Mouse (Mus musculus): ENCODE data around the gene Irgq.
"Not testable (repeated sequence)": the region's sequence is repeated elsewhere in the genome, so short reads cannot be mapped to it uniquely, and the experiment has no call there.

Irgq gene

GRCm38 (mm10) chr7:24530062-24530931 lies at the start of gene Irgq:
Irgq (plus strand) TSS chr7:24530689.
- peak; percentile 97 for DNase-seq (ENCODE audit: low spot score)

- no peak for DNase-seq (ENCODE audit: low spot score)
Observed at GRCm38 (mm10) chr7:24480986-24481473, 49.5 kb upstream of the Irgq start.

- DNase-seq (ENCODE audit: low spot score) = peak; percentile 74
Observed at GRCm38 (mm10) chr7:24481474-24482207, 48.8 kb upstream of the Irgq start, which contains the start of gene Cadm4. Cadm4 (plus strand) TSS chr7:24482023.

- DNase-seq (ENCODE audit: low spot score) = no peak
Observed at GRCm38 (mm10) chr7:24482208-24483020, 48.1 kb upstream of the Irgq start.

GRCm38 (mm10) chr7:24483291-24483690 lies 47.2 kb upstream of the Irgq start:
- DNase-seq (ENCODE audit: low spot score) = not testable (repeated sequence)

- no peak for DNase-seq (ENCODE audit: low spot score)
Observed at GRCm38 (mm10) chr7:24485481-24485880, 45.0 kb upstream of the Irgq start.

GRCm38 (mm10) chr7:24486654-24487130 lies 43.8 kb upstream of the Irgq start:
- no peak for DNase-seq (ENCODE audit: low spot score)

GRCm38 (mm10) chr7:24487403-24487802 lies 43.1 kb upstream of the Irgq start:
- DNase-seq (ENCODE audit: low spot score) = no peak

- no peak for DNase-seq (ENCODE audit: low spot score)
Observed at GRCm38 (mm10) chr7:24488303-24488702, 42.2 kb upstream of the Irgq start.

- no peak for DNase-seq (ENCODE audit: low spot score)
Observed at GRCm38 (mm10) chr7:24499856-24500577, 30.5 kb upstream of the Irgq start.

GRCm38 (mm10) chr7:24500929-24501328 lies 29.6 kb upstream of the Irgq start:
- no peak for DNase-seq (ENCODE audit: low spot score)

- DNase-seq (ENCODE audit: low spot score) = no peak
Observed at GRCm38 (mm10) chr7:24501492-24501891, 29.0 kb upstream of the Irgq start.

- no peak for DNase-seq (ENCODE audit: low spot score)
Observed at GRCm38 (mm10) chr7:24504004-24504403, 26.5 kb upstream of the Irgq start.

GRCm38 (mm10) chr7:24504868-24505267 lies 25.6 kb upstream of the Irgq start:
- no peak for DNase-seq (ENCODE audit: low spot score)

GRCm38 (mm10) chr7:24505447-24506064 lies 24.9 kb upstream of the Irgq start:
- DNase-seq (ENCODE audit: low spot score) = no peak

- DNase-seq (ENCODE audit: low spot score) = no peak
Observed at GRCm38 (mm10) chr7:24506065-24506459, 24.4 kb upstream of the Irgq start.

- DNase-seq (ENCODE audit: low spot score) = no peak
Observed at GRCm38 (mm10) chr7:24506476-24506837, 24.0 kb upstream of the Irgq start.

GRCm38 (mm10) chr7:24506838-24507725 lies 23.4 kb upstream of the Irgq start, which contains the start of gene Zfp428:
Zfp428 (plus strand) TSS chr7:24507006.
- DNase-seq (ENCODE audit: low spot score) = peak; percentile 75

GRCm38 (mm10) chr7:24507726-24508114 lies 22.8 kb upstream of the Irgq start:
- no peak for DNase-seq (ENCODE audit: low spot score)

GRCm38 (mm10) chr7:24512355-24512754 lies 18.1 kb upstream of the Irgq start, which contains the start of gene AC161166.1:
AC161166.1 (minus strand) TSS chr7:24512455.
- no peak for DNase-seq (ENCODE audit: low spot score)

Data from ovary, postnatal 10 days (tissue).